Mouse (Mus musculus) induced T-regulatory cell, adult 2 months (primary cell): ENCODE measurements around the gene Myl7.

ENCODE experiments used
- DNase-seq: peaks from one replicate; pipeline ENCODE4 v3.0.0-alpha.2; 2012; ENCODE audit warnings: low read depth

The Myl7 gene

GRCm38 (mm10) chr11:5862394-5863105 is 36.0 kb downstream of the Myl7 start:
- no peak for DNase-seq

GRCm38 (mm10) chr11:5861678-5862393 is 36.7 kb downstream of the Myl7 start, which contains the start of gene Aebp1:
TSS of gene Aebp1 (plus strand) at chr11:5861947.
- peak; percentile 33 for DNase-seq

GRCm38 (mm10) chr11:5860639-5861038 is 37.9 kb downstream of the Myl7 start:
- no peak for DNase-seq

GRCm38 (mm10) chr11:5859883-5860550 is 38.6 kb downstream of the Myl7 start:
- DNase-seq, result no peak

- peak; percentile 54 for DNase-seq
Observed at GRCm38 (mm10) chr11:5858723-5859122, 39.9 kb downstream of the Myl7 start.

- no peak for DNase-seq
Observed at GRCm38 (mm10) chr11:5856479-5857130, 42.0 kb downstream of the Myl7 start.

- no peak for DNase-seq
Observed at GRCm38 (mm10) chr11:5855902-5856301, 42.7 kb downstream of the Myl7 start.

GRCm38 (mm10) chr11:5855481-5855880 is 43.1 kb downstream of the Myl7 start:
- DNase-seq, result no peak

GRCm38 (mm10) chr11:5852314-5852713 is 46.3 kb downstream of the Myl7 start:
- no peak for DNase-seq

- DNase-seq, result no peak
Observed at GRCm38 (mm10) chr11:5851021-5851736, 47.4 kb downstream of the Myl7 start.

GRCm38 (mm10) chr11:5850452-5850851 is 48.1 kb downstream of the Myl7 start:
- no peak for DNase-seq

GRCm38 (mm10) chr11:5849316-5849715 is 49.3 kb downstream of the Myl7 start:
- DNase-seq, result no peak

- DNase-seq, result no peak
Observed at GRCm38 (mm10) chr11:5848741-5849140, 49.8 kb downstream of the Myl7 start.

- DNase-seq, result no peak
Observed at GRCm38 (mm10) chr11:5846639-5847345, 51.8 kb downstream of the Myl7 start.
